Mouse (Mus musculus) heart, postnatal 0 days (tissue): ENCODE results near the gene Cherp. TPM values are rescaled to one million over a fixed set of nuclear protein-coding genes. Genes with fewer than 3 reads are reported as not detected.

Experiments used
- ATAC-seq: fragments of 200-750 bp; cut with Nextera tagmentation; 2 replicates; pipeline ENCODE4 v1.8.0; 2017; ENCODE audit warnings: low read depth, moderate number of reproducible peaks, moderate library complexity; ENCODE audit not compliant: insufficient read depth
- DNase-seq: peaks from one replicate; pipeline ENCODE4 v3.0.0-alpha.2; 2016; ENCODE audit warnings: low spot score
- H3K27ac ChIP-seq: fragments of 300-500 bp; sonication (generic); 2 replicates; pipeline ENCODE4 v1.5.1; 2014; ENCODE audit warnings: low read depth, mild to moderate bottlenecking
- H3K27me3 ChIP-seq: fragments of 300-500 bp; sonication (generic); 2 replicates; pipeline ENCODE4 v1.6.1; 2014; ENCODE audit warnings: low read length, mixed read lengths; ENCODE audit not compliant: control insufficient read depth, insufficient read depth
- H3K36me3 ChIP-seq: fragments of 300-500 bp; sonication (generic); replicated peaks from 2 replicates; pipeline ENCODE4 v1.6.1; 2014; ENCODE audit warnings: low read length, mixed read lengths; ENCODE audit not compliant: control insufficient read depth, insufficient read depth
- H3K4me1 ChIP-seq: fragments of 300-500 bp; sonication (generic); 2 replicates; pipeline ENCODE4 v1.6.1; 2014; ENCODE audit warnings: antibody characterized with exemption; ENCODE audit not compliant: control insufficient read depth, insufficient read depth
- H3K4me2 ChIP-seq: fragments of 300-500 bp; sonication (generic); 2 replicates; pipeline ENCODE4 v1.6.1; 2014; ENCODE audit warnings: low read depth, mild to moderate bottlenecking, low read length, moderate library complexity
- H3K4me3 ChIP-seq: fragments of 300-500 bp; sonication (generic); 2 replicates; pipeline ENCODE4 v1.5.1; 2014; ENCODE audit warnings: low read depth, low read length
- H3K9ac ChIP-seq: fragments of 300-500 bp; sonication (generic); replicated peaks from 2 replicates; pipeline ENCODE4 v1.6.1; 2014; ENCODE audit warnings: low read depth, low read length, mixed read lengths
- H3K9me3 ChIP-seq: fragments of 300-500 bp; sonication (generic); replicated peaks from 2 replicates; pipeline ENCODE4 v1.6.1; 2016; ENCODE audit warnings: low read length; ENCODE audit not compliant: control insufficient read depth
- CTCF ChIP-seq: IDR thresholded peaks from 2 replicates; pipeline ENCODE4 v1.5.1; 2016; ENCODE audit warnings: antibody characterized with exemption, control low read depth, low read depth
- EP300 ChIP-seq: IDR thresholded peaks from 2 replicates; pipeline ENCODE4 v1.6.1; 2016; ENCODE audit warnings: antibody characterized with exemption, low read depth
- WGBS: fragments of 180-500 bp; shearing (Covaris S2); extraction: QIAGEN DNeasy Blood & Tissue Kit; methylation state at CpG from one replicate; pipeline ENCODE4 v1.1.7; 2014; 5-methylcytosine and 5-hydroxymethylcytosine counted together
- polyA plus RNA-seq: library from polyadenylated mRNA; unstranded; fragments of >200 nt; fragmentation: Nextera tagmentation; extraction: Ambion mirVana; gene quantifications from 2 replicates; pipeline ENCODE4 v1.2.1, GENCODE M21; 2015
- total RNA-seq: library from RNA; depleted of rRNA; stranded (reverse); fragments of >200 nt; gene quantifications from 2 replicates; pipeline ENCODE4 v1.2.3, GENCODE M21; 2014; ENCODE audit warnings: low replicate concordance

Cherp gene
- total and polyA plus RNA-seq, 2 experiments from 2014 or later: 15.8 to 17.0 TPM

DNA sequence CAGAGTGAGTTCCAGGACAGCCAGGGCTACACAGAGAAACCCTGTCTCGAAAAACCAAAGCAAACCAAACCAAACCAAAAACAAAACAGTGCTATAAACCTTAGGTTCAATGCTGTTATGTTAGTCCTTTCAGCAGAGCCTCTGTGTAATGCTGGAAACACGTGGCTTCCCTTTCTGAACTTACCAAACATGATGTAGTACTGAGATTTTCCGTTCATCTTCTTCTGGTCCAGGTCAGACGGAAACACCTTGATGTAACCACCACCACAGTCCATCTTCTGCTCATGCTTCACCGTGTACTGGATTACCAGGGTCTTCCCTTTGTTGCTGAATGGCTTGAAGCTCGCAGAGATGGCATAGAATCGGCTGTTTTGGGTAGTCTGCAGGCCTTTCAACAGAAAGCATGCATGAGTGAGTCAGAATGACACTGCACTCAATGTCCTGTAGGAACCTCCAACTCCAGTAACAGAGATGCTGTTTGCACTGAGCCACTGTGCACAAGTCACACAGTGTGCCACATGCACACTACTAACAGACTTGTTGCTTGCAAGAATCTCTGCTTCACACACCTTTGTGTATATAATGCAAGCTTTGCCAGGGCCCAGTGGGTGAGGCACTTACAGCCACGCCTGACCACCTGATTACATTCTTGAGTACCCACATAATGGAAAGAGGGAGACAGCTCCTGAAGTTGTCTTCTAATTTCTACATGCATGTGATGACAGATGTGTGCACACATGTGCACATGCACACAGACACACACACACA lies 36.6 kb downstream of the Cherp start:
- no peaks in the 10 kb centered on the region for H3K36me3 ChIP-seq
- H3K4me2 ChIP-seq: no peak overlapping the region
- DNase-seq (no peak), ATAC-seq (no peak)
- TF ChIP-seq EP300: no peak
- no peak for TF ChIP-seq CTCF
- no peak overlapping the region for H3K27ac ChIP-seq
- H3K9ac ChIP-seq: no peak overlapping the region
- 76% methylated on average over 8 of the region's 8 CpGs for WGBS
- peaks cover 9% of the 10 kb centered on the region for H3K4me1 ChIP-seq
- no peak overlapping the region for H3K4me3 ChIP-seq
- no peaks in the 10 kb centered on the region for H3K9me3 ChIP-seq
- H3K27me3 ChIP-seq: no peaks in the 10 kb centered on the region

DNA sequence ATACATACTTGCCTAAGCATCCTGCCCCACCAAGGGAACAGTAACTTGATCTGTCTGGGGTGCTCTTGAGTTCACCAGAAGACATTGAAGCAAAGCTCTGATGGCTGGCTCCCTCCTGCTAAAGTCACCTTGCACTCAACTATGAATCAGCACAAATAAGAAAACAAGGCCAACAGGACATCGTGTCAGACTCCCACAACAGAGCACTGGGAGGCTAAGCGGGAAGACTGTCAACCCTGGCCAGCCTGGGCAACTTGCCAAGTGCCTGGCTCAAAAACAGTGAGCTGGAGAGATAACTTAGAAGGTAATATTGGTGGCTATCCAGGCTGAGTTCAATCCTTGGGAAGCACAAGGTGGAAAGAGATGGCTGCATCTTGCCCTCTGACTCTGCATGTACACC lies 40.1 kb downstream of the Cherp start:
- peak; percentile 87 for ATAC-seq
- no peak overlapping the region for H3K4me2 ChIP-seq

DNA sequence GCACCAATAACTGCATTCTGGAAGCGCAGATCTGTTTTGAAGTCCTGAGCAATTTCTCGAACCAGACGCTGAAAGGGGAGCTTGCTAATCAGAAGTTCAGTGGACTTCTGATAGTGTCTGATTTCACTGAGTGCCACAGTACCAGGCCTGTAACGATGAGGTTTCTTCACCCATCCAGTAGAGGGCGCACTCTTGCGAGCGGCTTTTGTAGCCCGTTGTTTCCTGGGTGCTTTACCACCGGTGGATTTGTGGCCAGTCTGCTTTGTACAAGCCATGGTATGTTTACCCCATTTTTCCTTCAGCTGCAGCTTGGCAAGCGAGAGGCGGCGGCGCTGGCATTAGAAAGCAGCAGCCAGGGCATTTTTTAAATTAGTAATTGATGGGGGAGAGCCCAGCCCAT lies 45.4 kb downstream of the Cherp start:
- Histone ChIP-seq H3K27me3 (no peaks in the 10 kb centered on the region), H3K27ac (no peak overlapping the region), H3K36me3 (no peaks in the 10 kb centered on the region), H3K4me1 (no peaks in the 10 kb centered on the region), H3K9me3 (no peaks in the 10 kb centered on the region), H3K4me3 (no peak overlapping the region), H3K4me2 (no peak overlapping the region), H3K9ac (no peak overlapping the region)
- TF ChIP-seq EP300 (no peak), CTCF (peak; percentile 34)
- ATAC-seq (no peak), DNase-seq (no peak)
- 44% methylated on average over 13 of the region's 13 CpGs for WGBS

More for the DNA sequence above, 40.1 kb downstream of the Cherp start:
- TF ChIP-seq EP300 (no peak), CTCF (no peak)
- Histone ChIP-seq H3K9me3 (no peaks in the 10 kb centered on the region), H3K27me3 (no peaks in the 10 kb centered on the region), H3K27ac (peak overlapping the region; percentile 63), H3K4me3 (no peak overlapping the region), H3K4me1 (0 out of 2 replicates have a peak, but pooled peaks cover 6% of the 10 kb centered on the region), H3K9ac (no peak overlapping the region), H3K36me3 (no peaks in the 10 kb centered on the region)
- DNase-seq: peak; percentile 52
- 1% methylated on average over 2 of the region's 2 CpGs for WGBS

DNA sequence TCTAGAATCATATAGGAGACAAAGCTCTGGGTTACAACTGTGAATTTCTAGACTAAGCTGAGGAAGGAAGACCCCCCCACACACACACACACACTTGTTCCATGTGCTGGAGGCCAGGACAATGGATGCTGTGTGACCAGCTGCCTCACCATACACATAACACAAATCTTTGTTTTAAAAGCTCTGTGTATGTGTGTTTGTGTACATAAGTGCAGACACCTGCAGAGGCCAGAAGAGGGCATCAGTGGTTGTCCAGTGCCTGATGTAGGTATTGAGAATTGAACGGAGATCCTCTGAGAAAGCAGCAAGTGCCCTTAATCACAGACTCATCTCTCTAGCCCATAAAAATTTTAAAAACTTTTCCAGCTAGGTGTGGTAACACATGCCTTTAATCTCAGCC lies 52.1 kb downstream of the Cherp start:
- H3K4me2 ChIP-seq: no peak overlapping the region
- H3K9ac ChIP-seq: no peak overlapping the region
- H3K27ac ChIP-seq: no peak overlapping the region
- H3K9me3 ChIP-seq: no peaks in the 10 kb centered on the region
- H3K36me3 ChIP-seq: no peaks in the 10 kb centered on the region
- 45% methylated on average over 1 of the region's 1 CpGs for WGBS
- no peak for ATAC-seq
- TF ChIP-seq EP300: no peak
- peak; percentile 32 for TF ChIP-seq CTCF
- H3K4me1 ChIP-seq: peaks cover 30% of the 10 kb centered on the region
- H3K27me3 ChIP-seq: no peaks in the 10 kb centered on the region
- DNase-seq: no peak
- H3K4me3 ChIP-seq: no peak overlapping the region

DNA sequence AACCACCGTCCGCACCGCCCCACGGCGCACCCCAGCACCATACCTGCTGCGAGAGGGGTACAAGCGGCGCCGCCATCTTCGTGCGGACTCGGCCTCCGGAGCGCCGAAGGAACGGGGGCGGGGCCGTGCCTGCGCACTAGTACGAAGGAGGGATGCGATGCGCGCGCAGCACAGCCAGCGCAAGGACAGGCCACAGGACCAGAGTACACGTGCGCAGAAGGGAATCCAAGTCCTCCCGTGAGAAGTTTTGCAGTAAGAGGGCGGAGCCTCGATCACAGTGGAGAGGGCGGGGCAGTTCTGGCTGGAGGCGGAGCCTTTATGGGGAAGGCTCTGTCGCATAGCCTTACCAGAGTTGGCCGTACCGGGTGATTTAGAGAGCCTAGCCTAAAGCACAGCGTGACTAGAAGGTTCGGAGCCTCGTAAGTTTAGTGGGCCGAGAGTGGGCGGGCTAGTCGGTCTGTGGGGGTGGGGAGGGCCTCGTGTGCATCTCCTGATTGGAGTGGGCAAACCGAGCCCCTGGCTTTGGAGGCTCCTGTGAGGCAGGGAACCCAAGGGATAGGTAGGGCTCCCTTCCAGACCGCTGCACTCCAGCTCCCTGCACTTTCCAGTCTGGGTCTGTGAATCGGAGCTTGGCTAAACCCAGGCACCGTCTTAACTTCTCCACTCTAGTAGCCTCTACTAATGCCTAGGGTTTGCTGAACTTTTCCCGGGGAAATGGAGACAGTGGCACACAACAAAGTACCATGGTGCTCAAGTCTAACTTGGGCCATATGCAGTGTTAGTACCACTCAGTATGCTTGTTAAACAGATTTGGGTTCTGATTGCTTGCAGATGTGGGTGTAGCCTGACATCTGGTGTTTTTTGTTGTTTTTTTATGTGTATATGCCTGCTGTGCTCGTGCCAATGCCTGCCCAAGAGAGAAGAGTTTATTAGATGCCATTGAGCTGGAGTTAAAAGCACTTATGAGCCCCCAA lies 53.4 kb downstream of the Cherp start, which contains the start of gene Eps15l1:
Eps15l1 (minus strand) TSS at position 99 of the 974 bp plus-strand sequence.
- H3K36me3 ChIP-seq: no peaks in the 10 kb centered on the region
- peak; percentile 100 for DNase-seq
- peak within 1 kb of the TSS; percentile 83 for H3K9ac ChIP-seq
- H3K4me2 ChIP-seq: peak within 1 kb of the TSS; percentile 90
- peak within 1 kb of the TSS; percentile 75 for H3K4me3 ChIP-seq
- no peak for TF ChIP-seq CTCF
- TF ChIP-seq EP300: no peak; the same call in 1 of the 2 replicates
- H3K9me3 ChIP-seq: no peaks in the 10 kb centered on the region
- peak within 1 kb of the TSS; percentile 85 for H3K27ac ChIP-seq
- H3K27me3 ChIP-seq: no peaks in the 10 kb centered on the region
- peaks cover 41% of the 10 kb centered on the region for H3K4me1 ChIP-seq
- ATAC-seq: peak; percentile 98
- WGBS: under 1% methylated on average over 47 of the region's 48 CpGs
